Mouse (Mus musculus): ENCODE measurements at regions not wholly inside any gene's neighbourhood (a gene's known extent, or its start where the extent isn't known, plus 50 kb on each side); places are given as distances from the start of the nearest gene placed in this dataset.

DNA sequence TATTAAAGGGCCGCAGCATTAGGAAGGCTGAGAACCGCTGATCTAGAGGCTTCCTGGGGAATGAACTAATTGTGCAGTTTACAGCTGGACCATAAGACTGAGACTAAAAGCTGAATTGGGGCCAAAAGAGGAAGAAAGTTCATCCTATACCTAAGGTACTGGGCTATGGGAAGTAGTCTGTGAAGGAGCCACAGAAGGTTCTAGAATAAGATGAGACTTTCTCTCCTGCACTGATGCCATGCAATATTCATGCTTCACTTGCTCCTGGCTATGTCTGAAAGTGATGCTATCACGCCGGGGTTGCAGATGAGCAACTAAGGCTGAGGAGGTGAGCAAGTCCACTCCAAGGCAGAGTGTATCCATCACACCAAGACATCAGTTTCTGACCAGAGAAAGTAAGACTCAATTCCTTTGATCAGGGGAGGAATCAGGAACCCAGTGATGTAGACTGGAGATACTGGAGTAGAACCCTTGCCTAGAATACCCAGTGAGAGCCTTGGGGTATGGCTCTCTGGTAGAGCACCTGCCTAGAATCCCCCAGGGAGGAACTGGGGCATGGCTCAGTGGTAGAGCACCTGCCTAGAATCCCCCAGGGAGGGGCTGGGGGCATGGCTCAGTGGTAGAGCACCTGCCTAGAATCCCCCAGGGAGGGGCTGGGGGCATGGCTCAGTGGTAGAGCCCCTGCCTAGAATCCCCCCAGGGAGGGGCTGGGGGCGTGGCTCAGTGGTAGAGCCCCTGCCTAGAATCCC lies 51.9 kb upstream of the Myl10 start:
- Histone ChIP-seq H3K9ac (ENCODE audit: low read length) (no peak overlapping the region), H3K9me3 (replicated peaks; ENCODE audit: control insufficient read depth, low read length) (no peaks in the 10 kb centered on the region), H3K4me2 (ENCODE audit: low read depth, low read length) (no peak overlapping the region), H3K4me3 (ENCODE audit: low read length) (no peak overlapping the region), H3K4me1 (ENCODE audit: control insufficient read depth, insufficient read depth, low read length) (no peaks in the 10 kb centered on the region), H3K27me3 (ENCODE audit: control insufficient read depth, insufficient read depth, low read length) (no peaks in the 10 kb centered on the region), H3K27ac (ENCODE audit: low read length) (no peak overlapping the region), H3K36me3 (ENCODE audit: control insufficient read depth, insufficient read depth) (no peaks in the 10 kb centered on the region)
- WGBS = 81% methylated on average over 5 of the region's 5 CpGs
- ATAC-seq (replicated peaks; ENCODE audit: extremely low read depth, insufficient read depth, low FRiP score) = no peak

DNA sequence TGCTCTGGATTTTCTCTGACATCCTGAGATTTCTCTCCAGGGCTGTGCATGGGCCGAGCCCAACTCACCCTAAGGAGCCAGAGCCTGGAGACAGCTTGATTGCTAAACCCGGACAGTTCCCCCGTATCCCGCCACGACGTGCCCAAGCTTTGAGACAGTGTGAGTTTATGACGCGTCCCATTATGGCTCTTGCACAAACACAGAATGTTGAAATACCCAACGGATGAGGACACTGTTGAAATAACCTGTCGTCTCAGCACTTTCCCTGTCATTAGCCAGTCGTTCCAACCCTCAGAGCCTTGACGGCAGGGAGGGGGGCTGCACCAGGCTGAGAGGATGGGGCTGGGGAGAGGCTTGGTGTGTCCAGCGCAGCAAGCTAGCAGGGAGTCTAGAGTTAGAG lies 50.7 kb upstream of the Myl10 start:
- Histone ChIP-seq H3K27ac (ENCODE audit: low read length) (no peak overlapping the region), H3K4me1 (ENCODE audit: control insufficient read depth, insufficient read depth, low read length) (no peaks in the 10 kb centered on the region), H3K27me3 (ENCODE audit: control insufficient read depth, insufficient read depth, low read length) (no peaks in the 10 kb centered on the region), H3K36me3 (ENCODE audit: control insufficient read depth, insufficient read depth) (no peaks in the 10 kb centered on the region), H3K9ac (ENCODE audit: low read length) (no peak overlapping the region), H3K4me3 (ENCODE audit: low read length) (no peak overlapping the region), H3K4me2 (ENCODE audit: low read depth, low read length) (no peak overlapping the region), H3K9me3 (replicated peaks; ENCODE audit: control insufficient read depth, low read length) (no peaks in the 10 kb centered on the region)
- WGBS = 64% methylated on average over 13 of the region's 13 CpGs
- ATAC-seq (replicated peaks; ENCODE audit: extremely low read depth, insufficient read depth, low FRiP score) = no peak

All from heart, embryonic 16.5 days (tissue).